Comparison of ENCODE assay signal across 26 mouse cellular contexts in genomic region chr13:10210522-10211244, GRCm38 (mm10).
A peak's percentile ranks its signal among the peaks of the same experiment; 100 is the strongest.
DNase-seq lines count a peak whose midpoint lies in the region; ATAC-seq and TF ChIP-seq lines count a peak whose summit lies in the region.
"Had no signal": no experiment of that assay in that cellular context is flagged by ENCODE, and none has a peak within 500 bp of the region (broad histone marks: within the 10 kb centered on the region; RNA-seq: fewer than 3 reads in every experiment).

No protein-coding gene starts in this region.

- H3K4me3 ChIP-seq in bone marrow macrophage, adult 2 months (ENCODE audit: insufficient read depth, low read length): no peak overlapping the region
- no peak overlapping the region for H3K4me3 ChIP-seq in liver, embryonic 11.5 days (ENCODE audit: low read depth, low read length)
- H3K4me3 ChIP-seq: embryonic facial prominence, embryonic 13.5 days; erythroblast, embryonic 14.5 days; forebrain, embryonic 12.5 days; hindbrain, embryonic 13.5 days; kidney, embryonic 15.5 days; limb, embryonic 13.5 days; liver, embryonic 13.5 days; midbrain, embryonic 15.5 days; myocyte had no signal

- WGBS in liver, embryonic 11.5 days: no CpG with 5 or more reads among the region's 1 CpGs

- ATAC-seq in megakaryocyte progenitor cell, adult 5-6 weeks (replicated peaks; ENCODE audit: poor library complexity): peak; percentile 88
- no peak for ATAC-seq in liver, embryonic 11.5 days (replicated peaks; ENCODE audit: low FRiP score)
- ATAC-seq: midbrain, embryonic 15.5 days had no signal

- TF ChIP-seq POLR2A in bone marrow macrophage, adult 2 months (IDR thresholded peaks at IDR 0.05; ENCODE audit: borderline replicate concordance, low read depth, low read length): no peak

- no peaks in the 10 kb centered on the region for H3K36me3 ChIP-seq in liver, embryonic 11.5 days (ENCODE audit: control insufficient read depth, insufficient read depth, low read length)
- H3K36me3 ChIP-seq: embryonic facial prominence, embryonic 13.5 days; forebrain, embryonic 12.5 days; hindbrain, embryonic 13.5 days; kidney, embryonic 15.5 days; limb, embryonic 13.5 days; liver, embryonic 13.5 days; midbrain, embryonic 15.5 days had no signal

- no peak overlapping the region for H3K4me2 ChIP-seq in liver, embryonic 11.5 days
- H3K4me2 ChIP-seq: embryonic facial prominence, embryonic 13.5 days; forebrain, embryonic 12.5 days; hindbrain, embryonic 13.5 days; kidney, embryonic 15.5 days; limb, embryonic 13.5 days; liver, embryonic 13.5 days; midbrain, embryonic 15.5 days had no signal

- TF ChIP-seq CTCF in bone marrow macrophage, adult 2 months (IDR thresholded peaks at IDR 0.05; ENCODE audit: low read depth, low read length): no peak

- peaks cover 3% of the 10 kb centered on the region for H3K4me1 ChIP-seq in bone marrow macrophage, adult 2 months (ENCODE audit: control insufficient read depth, insufficient read depth, low read length)
- no peaks in the 10 kb centered on the region for H3K4me1 ChIP-seq in liver, embryonic 11.5 days (replicated peaks; ENCODE audit: control insufficient read depth, insufficient read depth, low read length)
- H3K4me1 ChIP-seq: embryonic facial prominence, embryonic 13.5 days; forebrain, embryonic 12.5 days; hindbrain, embryonic 13.5 days; kidney, embryonic 15.5 days; liver, embryonic 13.5 days; midbrain, embryonic 15.5 days had no signal

- H3K9ac ChIP-seq in liver, embryonic 11.5 days (ENCODE audit: low read depth, low read length): no peak overlapping the region
- H3K9ac ChIP-seq: embryonic facial prominence, embryonic 13.5 days; forebrain, embryonic 12.5 days; hindbrain, embryonic 13.5 days; kidney, embryonic 15.5 days; limb, embryonic 13.5 days; liver, embryonic 13.5 days; midbrain, embryonic 15.5 days had no signal

- H3K9me3 ChIP-seq in liver, embryonic 11.5 days (ENCODE audit: control insufficient read depth, low read length): no peaks in the 10 kb centered on the region
- H3K9me3 ChIP-seq: embryonic facial prominence, embryonic 13.5 days; forebrain, embryonic 12.5 days; hindbrain, embryonic 13.5 days; kidney, embryonic 15.5 days; limb, embryonic 13.5 days; liver, embryonic 13.5 days; midbrain, embryonic 15.5 days had no signal

- no peaks in the 10 kb centered on the region for H3K27me3 ChIP-seq in liver, embryonic 11.5 days (replicated peaks; ENCODE audit: control insufficient read depth, insufficient read depth, low read length)
- H3K27me3 ChIP-seq: embryonic facial prominence, embryonic 13.5 days; forebrain, embryonic 12.5 days; hindbrain, embryonic 13.5 days; kidney, embryonic 15.5 days; limb, embryonic 13.5 days; liver, embryonic 13.5 days; midbrain, embryonic 15.5 days had no signal

- H3K27ac ChIP-seq in bone marrow macrophage, adult 2 months (ENCODE audit: insufficient read depth, low read depth, low read length): peak overlapping the region; percentile 48
- H3K27ac ChIP-seq in liver, embryonic 11.5 days (ENCODE audit: low read depth, low read length): no peak overlapping the region
- H3K27ac ChIP-seq: embryonic facial prominence, embryonic 13.5 days; forebrain, embryonic 12.5 days; hindbrain, embryonic 13.5 days; kidney, embryonic 15.5 days; limb, embryonic 13.5 days; liver, embryonic 13.5 days; midbrain, embryonic 15.5 days had no signal

- DNase-seq in spleen, postnatal 36 days (ENCODE audit: low spot score in 2 of 2): peak; percentile 18 to 40
- no peak for DNase-seq in spleen, adult 12 weeks (ENCODE audit: low spot score)
- no peak for DNase-seq in ovary, postnatal 14 days (ENCODE audit: low spot score)
- no peak for DNase-seq in liver, embryonic 11.5 days (ENCODE audit: low spot score)
- no peak for DNase-seq in left cerebral cortex, adult 8-10 months (ENCODE audit: low spot score in 2 of 2)
- DNase-seq: adrenal gland, postnatal 36 days; cerebellum, adult 11 months; cerebellum, postnatal 14 days; heart, adult 18-20 months; kidney, postnatal 4 days; liver, embryonic 13.5 days; lung, adult 2 months; lung, postnatal 36 days; right cerebral cortex, adult 18-20 months; right cerebral cortex, postnatal 4 days; thymus, postnatal 14 days had no signal

Comparison
In these comparisons a context has a peak if more than half of its experiments do, and no peak if none do; other contexts are left out.
1. DNase-seq: peak in spleen, postnatal 36 days (2 of 2); none in spleen, adult 12 weeks (single experiment), ovary, postnatal 14 days (single experiment), liver, embryonic 11.5 days (single experiment) and left cerebral cortex, adult 8-10 months (0 of 2).